Mouse (Mus musculus): ENCODE measurements around the gene Akap10. TPM values are rescaled to one million over a fixed set of nuclear protein-coding genes. Genes with fewer than 3 reads are reported as not detected.
"Not testable (repeated sequence)": the region's sequence is repeated elsewhere in the genome, so short reads cannot be mapped to it uniquely, and the experiment has no call there.

Gene Akap10
- polyA plus RNA-seq, 1 experiment from 2014 or later: 7.6 TPM

DNA sequence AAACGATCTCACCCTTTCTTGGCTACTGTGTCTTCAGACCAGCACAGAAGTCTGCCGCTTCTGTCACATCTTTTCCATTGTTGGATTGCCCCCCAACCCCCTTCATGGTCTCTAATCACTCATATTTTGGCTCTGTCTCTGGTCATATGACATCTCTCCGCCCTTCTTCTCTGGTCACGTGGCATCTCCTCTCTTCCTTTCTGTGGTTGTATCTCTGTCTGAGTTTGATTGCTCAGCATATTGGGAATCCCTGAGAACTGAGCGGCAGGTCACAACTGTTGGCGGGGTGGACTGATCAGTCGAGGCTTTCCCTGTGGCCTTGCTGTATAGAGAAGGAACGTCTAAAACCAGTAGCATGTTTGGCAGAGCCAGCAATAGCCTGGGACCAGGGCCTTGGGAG is 37.0 kb upstream of the Akap10 start:
- no peak overlapping the region for H3K4me2 ChIP-seq (replicated peaks; ENCODE audit: low read depth, low read length)
- no peak for DNase-seq (ENCODE audit: low spot score)

DNA sequence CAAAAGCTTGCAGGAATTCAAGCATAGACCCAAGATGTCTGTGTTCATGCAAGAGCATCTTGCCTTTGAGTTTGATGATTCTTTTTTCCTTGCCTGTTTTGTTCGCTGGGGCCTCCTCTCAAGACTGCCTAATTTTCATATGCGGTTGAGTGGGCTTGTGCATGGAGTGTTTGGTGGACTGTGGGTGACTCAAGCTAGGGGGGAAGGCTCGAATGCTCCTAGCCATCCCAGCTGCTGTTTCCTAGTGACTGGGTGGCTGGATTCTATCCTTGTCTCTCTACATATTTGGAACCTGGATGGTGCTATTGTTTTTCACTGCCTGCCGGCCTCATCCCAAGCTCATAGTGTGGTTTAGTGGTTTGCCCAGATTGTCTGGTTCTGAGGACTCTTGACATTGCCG is 34.6 kb upstream of the Akap10 start:
- TF ChIP-seq EP300 (IDR thresholded peaks at IDR 0.05): no peak
- TF ChIP-seq CTCF (IDR thresholded peaks at IDR 0.05): no peak
- Histone ChIP-seq H3K4me1 (ENCODE audit: insufficient read depth, low read depth, low read length) (no peaks in the 10 kb centered on the region), H3K4me2 (replicated peaks; ENCODE audit: low read depth, low read length) (no peak overlapping the region), H3K27ac (ENCODE audit: low read length) (no peak overlapping the region), H3K9ac (replicated peaks; ENCODE audit: low read depth) (no peak overlapping the region), H3K27me3 (replicated peaks; ENCODE audit: insufficient read depth, low read length) (no peaks in the 10 kb centered on the region), H3K9me3 (ENCODE audit: low read length) (no peaks in the 10 kb centered on the region), H3K36me3 (ENCODE audit: insufficient read depth, low read length) (no peaks in the 10 kb centered on the region), H3K4me3 (ENCODE audit: low read depth, low read length) (no peak overlapping the region)
- ATAC-seq: no peak
- DNase-seq (ENCODE audit: low spot score): no peak
- 88% methylated on average over 5 of the region's 5 CpGs for WGBS

More for the DNA sequence above, 37.0 kb upstream of the Akap10 start:
- TF ChIP-seq EP300 (IDR thresholded peaks at IDR 0.05) (no peak), CTCF (IDR thresholded peaks at IDR 0.05) (no peak)
- Histone ChIP-seq H3K36me3 (ENCODE audit: insufficient read depth, low read length) (no peaks in the 10 kb centered on the region), H3K4me3 (ENCODE audit: low read depth, low read length) (no peak overlapping the region), H3K9ac (replicated peaks; ENCODE audit: low read depth) (no peak overlapping the region), H3K4me1 (ENCODE audit: insufficient read depth, low read depth, low read length) (no peaks in the 10 kb centered on the region), H3K27ac (ENCODE audit: low read length) (no peak overlapping the region), H3K27me3 (replicated peaks; ENCODE audit: insufficient read depth, low read length) (no peaks in the 10 kb centered on the region), H3K9me3 (ENCODE audit: low read length) (no peaks in the 10 kb centered on the region)
- ATAC-seq: no peak
- WGBS: 82% methylated on average over 8 of the region's 8 CpGs

DNA sequence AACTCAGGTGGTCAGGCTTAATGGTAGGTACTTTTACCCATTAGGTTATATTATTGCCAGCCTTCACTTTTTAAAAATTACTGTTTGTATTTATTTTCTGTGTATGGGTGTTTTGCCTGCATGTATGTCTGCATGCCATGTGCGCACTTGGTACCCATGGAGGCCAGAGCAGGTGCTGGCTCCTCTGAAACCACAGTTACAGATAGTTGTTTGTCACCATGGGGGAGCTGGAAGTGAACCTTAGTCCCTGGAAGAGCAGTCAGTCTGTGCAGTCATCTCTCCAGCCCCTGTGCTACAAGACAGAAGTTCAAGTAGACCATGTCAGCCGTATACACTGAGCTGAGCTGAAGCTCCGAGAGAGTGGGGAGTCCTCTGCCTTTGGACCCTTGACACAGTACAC is 33.1 kb upstream of the Akap10 start:
- H3K4me1 ChIP-seq (ENCODE audit: insufficient read depth, low read depth, low read length): no peaks in the 10 kb centered on the region
- WGBS: 68% methylated on average over 3 of the region's 3 CpGs
- H3K9ac ChIP-seq (replicated peaks; ENCODE audit: low read depth): no peak overlapping the region
- H3K4me3 ChIP-seq (ENCODE audit: low read depth, low read length): no peak overlapping the region
- DNase-seq (ENCODE audit: low spot score): no peak
- H3K36me3 ChIP-seq (ENCODE audit: insufficient read depth, low read length): no peaks in the 10 kb centered on the region
- H3K27me3 ChIP-seq (replicated peaks; ENCODE audit: insufficient read depth, low read length): no peaks in the 10 kb centered on the region
- H3K9me3 ChIP-seq (ENCODE audit: low read length): no peaks in the 10 kb centered on the region
- no peak for TF ChIP-seq EP300 (IDR thresholded peaks at IDR 0.05)
- no peak overlapping the region for H3K27ac ChIP-seq (ENCODE audit: low read length)
- ATAC-seq: no peak
- no peak overlapping the region for H3K4me2 ChIP-seq (replicated peaks; ENCODE audit: low read depth, low read length)

DNA sequence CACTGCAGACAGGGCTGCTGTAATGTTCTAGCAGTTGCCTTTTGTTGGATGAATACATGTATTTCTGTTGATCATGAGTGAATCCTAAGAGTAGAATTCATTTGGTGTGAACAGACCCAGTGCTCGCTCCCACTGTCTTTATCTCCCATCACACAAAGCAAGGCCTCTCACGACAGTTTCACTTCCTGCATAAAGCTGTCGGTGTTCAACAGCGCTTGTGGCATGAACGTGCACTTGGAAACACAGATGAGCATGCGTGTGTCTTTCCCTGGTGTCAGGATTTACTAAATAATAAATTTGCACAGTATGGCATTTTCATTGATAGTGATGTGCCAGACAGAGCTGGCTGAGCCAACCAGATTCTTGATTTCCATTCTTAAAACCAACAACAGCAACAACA is 32.6 kb upstream of the Akap10 start:
- 50% methylated on average over 6 of the region's 6 CpGs for WGBS
- Histone ChIP-seq H3K9me3 (ENCODE audit: low read length) (no peaks in the 10 kb centered on the region), H3K27ac (ENCODE audit: low read length) (no peak overlapping the region), H3K4me1 (ENCODE audit: insufficient read depth, low read depth, low read length) (no peaks in the 10 kb centered on the region), H3K4me3 (ENCODE audit: low read depth, low read length) (no peak overlapping the region), H3K27me3 (replicated peaks; ENCODE audit: insufficient read depth, low read length) (0 out of 2 replicates have a peak, but pooled peaks cover 4% of the 10 kb centered on the region), H3K36me3 (ENCODE audit: insufficient read depth, low read length) (no peaks in the 10 kb centered on the region), H3K4me2 (replicated peaks; ENCODE audit: low read depth, low read length) (no peak overlapping the region), H3K9ac (replicated peaks; ENCODE audit: low read depth) (no peak overlapping the region)
- ATAC-seq (no peak), DNase-seq (ENCODE audit: low spot score) (no peak)
- TF ChIP-seq CTCF (IDR thresholded peaks at IDR 0.05): no peak
- TF ChIP-seq EP300 (IDR thresholded peaks at IDR 0.05): no peak

DNA sequence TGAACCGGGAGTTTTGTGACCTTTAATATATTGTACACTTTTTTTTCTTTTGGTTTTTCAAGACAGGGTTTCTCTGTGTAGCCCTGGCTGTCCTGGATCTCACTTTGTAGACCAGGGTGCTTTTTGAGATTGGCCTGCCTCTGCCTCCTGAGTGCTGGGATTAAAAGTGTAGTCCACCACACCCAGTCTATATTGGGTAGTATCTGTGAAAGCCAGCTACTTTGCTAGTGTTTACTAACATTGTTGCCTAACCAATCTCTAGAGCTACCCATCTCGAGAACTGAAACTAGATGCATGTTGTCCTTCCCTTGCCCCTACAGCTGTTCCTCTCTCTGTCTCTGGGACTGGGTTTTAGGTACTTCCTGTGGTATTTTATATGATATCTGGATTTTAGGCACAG is 30.0 kb upstream of the Akap10 start:
- Histone ChIP-seq H3K4me2 (replicated peaks; ENCODE audit: low read depth, low read length) (no peak overlapping the region), H3K27ac (ENCODE audit: low read length) (no peak overlapping the region), H3K4me3 (ENCODE audit: low read depth, low read length) (no peak overlapping the region), H3K9ac (replicated peaks; ENCODE audit: low read depth) (no peak overlapping the region), H3K9me3 (ENCODE audit: low read length) (no peaks in the 10 kb centered on the region), H3K36me3 (ENCODE audit: insufficient read depth, low read length) (no peaks in the 10 kb centered on the region), H3K27me3 (replicated peaks; ENCODE audit: insufficient read depth, low read length) (peaks cover 12% of the 10 kb centered on the region; the same call in 1 of the 2 replicates), H3K4me1 (ENCODE audit: insufficient read depth, low read depth, low read length) (0 out of 2 replicates have a peak, but pooled peaks cover 3% of the 10 kb centered on the region)
- TF ChIP-seq EP300 (IDR thresholded peaks at IDR 0.05) (no peak), CTCF (IDR thresholded peaks at IDR 0.05) (no peak)
- 65% methylated on average over 2 of the region's 2 CpGs for WGBS
- ATAC-seq (no peak), DNase-seq (ENCODE audit: low spot score) (no peak)

DNA sequence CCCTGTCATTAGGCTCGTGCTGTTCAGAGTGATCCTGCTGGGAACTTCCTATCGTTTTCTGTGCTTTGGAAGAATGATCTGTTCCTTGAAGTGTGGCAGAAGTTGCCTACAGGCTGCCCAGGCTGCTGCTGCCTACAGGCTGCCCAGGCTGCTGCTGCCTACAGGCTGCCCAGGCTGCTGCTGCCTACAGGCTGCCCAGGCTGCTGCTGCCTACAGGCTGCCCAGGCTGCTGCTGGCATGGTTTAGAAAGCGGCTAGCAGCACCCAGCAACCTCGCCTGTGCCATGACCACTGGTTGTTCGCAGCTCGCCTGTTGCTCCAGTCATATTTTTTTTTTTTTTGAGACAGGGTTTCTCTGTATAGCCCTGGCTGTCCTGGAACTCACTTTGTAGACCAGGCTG is 28.7 kb upstream of the Akap10 start:
- ATAC-seq; H3K36me3 ChIP-seq (ENCODE audit: insufficient read depth, low read length); H3K27ac ChIP-seq (ENCODE audit: low read length); H3K4me3 ChIP-seq (ENCODE audit: low read depth, low read length); DNase-seq (ENCODE audit: low spot score); H3K9me3 ChIP-seq (ENCODE audit: low read length); H3K9ac ChIP-seq (replicated peaks; ENCODE audit: low read depth); H3K4me1 ChIP-seq (ENCODE audit: insufficient read depth, low read depth, low read length); H3K4me2 ChIP-seq (replicated peaks; ENCODE audit: low read depth, low read length): not testable (repeated sequence)
- H3K27me3 ChIP-seq (replicated peaks; ENCODE audit: insufficient read depth, low read length): peaks cover 12% of the 10 kb centered on the region; the same call in 1 of the 2 replicates
- WGBS: 60% methylated on average over 6 of the region's 6 CpGs

DNA sequence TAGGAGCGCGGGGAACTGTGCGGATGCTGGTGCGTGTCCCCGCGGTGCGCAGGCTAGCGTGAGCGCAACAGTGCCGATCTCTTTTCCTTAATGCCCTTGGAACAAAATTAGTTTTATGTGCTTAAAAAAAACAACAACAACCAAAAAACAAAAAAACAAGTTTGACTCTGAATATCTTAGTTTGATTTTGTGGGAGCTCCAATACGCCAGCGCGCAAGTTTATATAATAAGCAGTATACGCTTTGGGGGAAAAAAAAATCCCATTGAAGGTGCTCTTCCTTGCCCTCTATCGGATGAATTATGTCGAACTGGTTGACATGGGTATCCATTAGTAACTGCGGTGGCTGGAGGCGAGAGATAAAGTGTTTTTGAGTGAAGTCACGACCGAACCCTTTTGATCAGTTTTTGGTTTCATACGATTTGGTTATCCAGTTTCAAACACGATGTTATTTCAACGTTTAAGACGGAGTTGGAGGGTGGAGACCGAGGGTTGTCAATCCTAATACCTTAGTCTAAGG is 27.3 kb upstream of the Akap10 start:
- no peaks in the 10 kb centered on the region for H3K36me3 ChIP-seq (ENCODE audit: insufficient read depth, low read length)
- H3K9me3 ChIP-seq (ENCODE audit: low read length): no peaks in the 10 kb centered on the region
- ATAC-seq (peak; percentile 27; the same call in 1 of the 2 replicates), DNase-seq (ENCODE audit: low spot score) (peak; percentile 21)
- peak overlapping the region; percentile 85 for H3K4me2 ChIP-seq (replicated peaks; ENCODE audit: low read depth, low read length)
- no peak overlapping the region for H3K9ac ChIP-seq (replicated peaks; ENCODE audit: low read depth)
- TF ChIP-seq EP300 (IDR thresholded peaks at IDR 0.05): no peak
- peak; percentile 43 for TF ChIP-seq CTCF (IDR thresholded peaks at IDR 0.05)
- peaks cover 12% of the 10 kb centered on the region; the same call in 1 of the 2 replicates for H3K27me3 ChIP-seq (replicated peaks; ENCODE audit: insufficient read depth, low read length)
- peak overlapping the region; percentile 47 for H3K4me3 ChIP-seq (ENCODE audit: low read depth, low read length)
- WGBS: 4% methylated on average over 25 of the region's 25 CpGs
- H3K4me1 ChIP-seq (ENCODE audit: insufficient read depth, low read depth, low read length): 0 out of 2 replicates have a peak, but pooled peaks cover 3% of the 10 kb centered on the region
- H3K27ac ChIP-seq (ENCODE audit: low read length): no peak overlapping the region
